Mouse (Mus musculus) forebrain, embryonic 14.5 days (tissue): ENCODE data around the gene She. TPM values are rescaled to one million over a fixed set of nuclear protein-coding genes. Genes with fewer than 3 reads are reported as not detected.

Experiments used
- ATAC-seq: fragments of 200-750 bp; cut with Nextera tagmentation; 2 replicates; pipeline ENCODE4 v1.8.0; 2017; ENCODE audit warnings: mild to moderate bottlenecking, moderate library complexity
- DNase-seq: peaks from one replicate; pipeline ENCODE4 v3.0.0-alpha.2; 2015; ENCODE audit warnings: low spot score
- H3K27ac ChIP-seq: fragments of 300-500 bp; sonication (generic); 2 replicates; pipeline ENCODE4 v1.5.1; 2014; ENCODE audit warnings: low read depth, mild to moderate bottlenecking, control low read depth, low read length, moderate library complexity
- H3K27me3 ChIP-seq: fragments of 300-500 bp; sonication (generic); replicated peaks from 2 replicates; pipeline ENCODE4 v1.6.1; 2014; ENCODE audit warnings: low read length, control low read depth, mixed read lengths; ENCODE audit not compliant: control insufficient read depth, insufficient read depth
- H3K36me3 ChIP-seq: fragments of 300-500 bp; sonication (generic); 2 replicates; pipeline ENCODE4 v1.6.1; 2014; ENCODE audit warnings: low read length, control low read depth; ENCODE audit not compliant: control insufficient read depth, insufficient read depth
- H3K4me1 ChIP-seq: fragments of 300-500 bp; sonication (generic); 2 replicates; pipeline ENCODE4 v1.6.1; 2014; ENCODE audit warnings: antibody characterized with exemption, low read length, control low read depth; ENCODE audit not compliant: control insufficient read depth, insufficient read depth
- H3K4me2 ChIP-seq: fragments of 300-500 bp; sonication (generic); 2 replicates; pipeline ENCODE4 v1.6.1; 2014; ENCODE audit warnings: mild to moderate bottlenecking, control low read depth, low read length
- H3K4me3 ChIP-seq: fragments of 300-500 bp; sonication (generic); 2 replicates; pipeline ENCODE4 v1.5.1; 2014; ENCODE audit warnings: low read depth, low read length, control low read depth
- H3K9ac ChIP-seq: fragments of 300-500 bp; sonication (generic); 2 replicates; pipeline ENCODE4 v1.6.1; 2014; ENCODE audit warnings: mild to moderate bottlenecking, low read length, control low read depth, moderate library complexity
- H3K9me3 ChIP-seq: fragments of 300-500 bp; sonication (generic); replicated peaks from 2 replicates; pipeline ENCODE4 v1.6.1; 2016; ENCODE audit warnings: low read length, control low read depth, mixed read lengths; ENCODE audit not compliant: control insufficient read depth
- whole genome bisulfite sequencing: fragments of 180-500 bp; shearing (Covaris S2); extraction: QIAGEN DNeasy Blood & Tissue Kit; methylation state at CpG from one replicate; pipeline ENCODE4 v1.1.7; 2014; 5-methylcytosine and 5-hydroxymethylcytosine counted together
- polyA plus RNA-seq: library from polyadenylated mRNA; unstranded; fragments of >200 nt; fragmentation: Nextera tagmentation; extraction: Ambion mirVana; gene quantifications from 2 replicates; pipeline ENCODE4 v1.2.1, GENCODE M21; 2014

The She gene
- polyA plus RNA-seq, 1 experiment from 2014 or later: 0.93 TPM

GRCm38 (mm10) chr3:89807881-89808280 lies 23.3 kb upstream of the She start:
- Histone ChIP-seq H3K9me3 (no peaks in the 10 kb centered on the region), H3K9ac (no peak overlapping the region), H3K4me3 (no peak overlapping the region), H3K4me1 (no peaks in the 10 kb centered on the region), H3K27ac (no peak overlapping the region), H3K4me2 (no peak overlapping the region), H3K27me3 (no peaks in the 10 kb centered on the region), H3K36me3 (no peaks in the 10 kb centered on the region)
- DNase-seq: no peak
- 85% methylated on average over 5 of the region's 5 CpGs for WGBS
- no peak for ATAC-seq

- ATAC-seq (no peak), DNase-seq (no peak)
- Histone ChIP-seq H3K4me3 (no peak overlapping the region), H3K36me3 (no peaks in the 10 kb centered on the region), H3K4me2 (no peak overlapping the region), H3K9me3 (no peaks in the 10 kb centered on the region), H3K9ac (no peak overlapping the region), H3K27ac (no peak overlapping the region), H3K4me1 (no peaks in the 10 kb centered on the region), H3K27me3 (no peaks in the 10 kb centered on the region)
- WGBS: 65% methylated on average over 9 of the region's 9 CpGs
Observed at GRCm38 (mm10) chr3:89808638-89809037, 22.5 kb upstream of the She start.

DNA sequence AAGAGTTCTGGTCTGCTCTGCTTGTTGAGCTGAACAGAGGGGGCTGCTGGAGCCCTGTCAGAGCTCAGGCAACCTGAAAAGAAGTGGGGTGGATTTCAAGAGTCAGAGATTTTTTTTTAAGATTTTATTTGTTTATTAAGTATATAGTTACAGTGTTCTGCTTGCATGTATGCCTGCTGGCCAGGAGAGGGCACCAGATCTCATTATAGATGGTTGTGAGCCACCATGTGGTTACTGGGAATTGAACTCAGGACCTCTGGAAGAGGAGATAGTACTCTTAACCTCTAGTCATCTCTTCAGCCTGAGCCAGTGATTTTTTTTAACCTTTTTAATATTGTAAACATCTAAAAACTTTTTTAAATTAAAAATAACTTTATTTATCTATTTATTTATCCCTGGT lies 20.3 kb upstream of the She start:
- Histone ChIP-seq H3K27ac (no peak overlapping the region), H3K4me2 (no peak overlapping the region), H3K4me3 (no peak overlapping the region), H3K9ac (no peak overlapping the region), H3K9me3 (no peaks in the 10 kb centered on the region), H3K27me3 (no peaks in the 10 kb centered on the region), H3K36me3 (no peaks in the 10 kb centered on the region), H3K4me1 (no peaks in the 10 kb centered on the region)
- DNase-seq (no peak), ATAC-seq (no peak)

DNA sequence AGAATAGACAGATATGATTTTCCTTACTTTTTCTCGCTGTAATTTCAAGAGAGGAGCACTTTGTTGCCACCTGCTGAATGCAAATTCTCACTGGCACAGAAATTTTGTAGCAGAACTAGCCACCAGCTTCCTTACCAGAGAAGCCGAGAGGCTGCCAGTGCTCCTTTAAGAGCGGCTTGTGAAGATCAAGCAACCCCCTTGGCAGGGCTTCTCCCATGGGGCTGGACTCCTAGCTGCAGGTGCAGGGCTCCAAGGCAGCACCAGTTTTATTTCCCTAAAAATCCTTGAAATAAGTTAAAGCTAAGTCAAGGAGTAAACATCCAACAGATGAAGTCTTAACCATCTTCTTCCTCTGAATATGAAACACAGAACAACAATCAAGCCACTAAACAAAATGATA lies 19.0 kb upstream of the She start:
- H3K9me3 ChIP-seq: no peaks in the 10 kb centered on the region
- H3K4me3 ChIP-seq: no peak overlapping the region
- H3K9ac ChIP-seq: no peak overlapping the region
- no peaks in the 10 kb centered on the region for H3K36me3 ChIP-seq
- no peaks in the 10 kb centered on the region for H3K4me1 ChIP-seq
- H3K27ac ChIP-seq: no peak overlapping the region
- 72% methylated on average over 3 of the region's 3 CpGs for WGBS
- ATAC-seq: no peak
- no peaks in the 10 kb centered on the region for H3K27me3 ChIP-seq
- no peak for DNase-seq
- no peak overlapping the region for H3K4me2 ChIP-seq

DNA sequence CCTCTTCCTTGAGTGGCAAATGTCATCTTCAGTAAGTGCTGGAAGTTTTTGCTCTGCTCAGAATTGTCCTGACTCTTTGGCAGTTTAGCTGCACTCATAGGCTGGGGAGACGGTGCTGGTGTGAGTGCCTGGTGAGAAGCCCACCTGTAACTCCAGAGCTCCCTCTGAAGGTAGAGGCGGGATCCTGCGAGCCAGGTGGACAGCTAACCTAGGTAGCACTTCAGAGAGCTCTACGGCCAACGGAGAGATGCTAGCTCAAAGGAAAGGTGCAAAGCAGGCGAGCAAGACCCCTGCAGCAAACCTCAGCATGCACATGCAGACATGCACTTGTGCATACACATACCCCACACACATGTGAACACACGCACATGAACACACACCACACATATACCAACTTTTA lies 17.1 kb upstream of the She start:
- Histone ChIP-seq H3K36me3 (no peaks in the 10 kb centered on the region), H3K4me1 (no peaks in the 10 kb centered on the region), H3K27me3 (no peaks in the 10 kb centered on the region), H3K9me3 (no peaks in the 10 kb centered on the region), H3K27ac (no peak overlapping the region), H3K4me2 (no peak overlapping the region), H3K9ac (no peak overlapping the region), H3K4me3 (no peak overlapping the region)
- 77% methylated on average over 7 of the region's 7 CpGs for WGBS
- DNase-seq: no peak
- ATAC-seq: no peak

DNA sequence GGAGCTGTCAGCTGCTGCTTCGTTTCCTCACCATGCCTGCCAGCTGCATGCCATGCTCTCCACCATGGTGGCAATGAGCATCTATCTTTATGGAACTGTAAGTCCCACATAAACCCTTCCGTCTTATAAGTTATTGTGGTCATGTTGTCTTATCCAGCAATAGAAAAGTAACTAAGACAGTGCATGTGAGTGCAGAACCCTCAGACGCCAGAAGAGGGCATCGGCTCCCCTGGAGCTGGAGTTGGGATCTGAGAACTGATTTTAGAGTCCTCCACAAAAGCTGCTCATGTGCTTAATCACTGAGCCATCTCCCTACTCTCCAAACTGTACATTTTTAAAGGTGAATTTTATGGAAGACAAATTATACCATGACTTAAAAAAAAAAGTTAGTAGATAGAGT lies 14.1 kb upstream of the She start:
- Histone ChIP-seq H3K4me3 (no peak overlapping the region), H3K9ac (no peak overlapping the region), H3K9me3 (no peaks in the 10 kb centered on the region), H3K36me3 (no peaks in the 10 kb centered on the region), H3K4me1 (no peaks in the 10 kb centered on the region), H3K4me2 (no peak overlapping the region), H3K27me3 (no peaks in the 10 kb centered on the region), H3K27ac (no peak overlapping the region)
- no peak for ATAC-seq
- WGBS: 66% methylated on average over 4 of the region's 4 CpGs
- DNase-seq: no peak

GRCm38 (mm10) chr3:89818605-89819004 lies 12.6 kb upstream of the She start:
- H3K27ac ChIP-seq: no peak overlapping the region
- ATAC-seq (no peak), DNase-seq (no peak)
- H3K4me1 ChIP-seq: no peaks in the 10 kb centered on the region
- 76% methylated on average over 3 of the region's 3 CpGs for WGBS
- no peak overlapping the region for H3K9ac ChIP-seq
- H3K36me3 ChIP-seq: no peaks in the 10 kb centered on the region
- no peak overlapping the region for H3K4me3 ChIP-seq
- no peaks in the 10 kb centered on the region for H3K9me3 ChIP-seq
- no peak overlapping the region for H3K4me2 ChIP-seq
- H3K27me3 ChIP-seq: no peaks in the 10 kb centered on the region

GRCm38 (mm10) chr3:89819897-89820296 lies 11.3 kb upstream of the She start:
- Histone ChIP-seq H3K4me3 (no peak overlapping the region), H3K27me3 (no peaks in the 10 kb centered on the region), H3K36me3 (no peaks in the 10 kb centered on the region), H3K9ac (no peak overlapping the region), H3K4me2 (no peak overlapping the region), H3K4me1 (no peaks in the 10 kb centered on the region), H3K9me3 (no peaks in the 10 kb centered on the region), H3K27ac (no peak overlapping the region)
- 77% methylated on average over 7 of the region's 7 CpGs for WGBS
- DNase-seq (no peak), ATAC-seq (no peak)

DNA sequence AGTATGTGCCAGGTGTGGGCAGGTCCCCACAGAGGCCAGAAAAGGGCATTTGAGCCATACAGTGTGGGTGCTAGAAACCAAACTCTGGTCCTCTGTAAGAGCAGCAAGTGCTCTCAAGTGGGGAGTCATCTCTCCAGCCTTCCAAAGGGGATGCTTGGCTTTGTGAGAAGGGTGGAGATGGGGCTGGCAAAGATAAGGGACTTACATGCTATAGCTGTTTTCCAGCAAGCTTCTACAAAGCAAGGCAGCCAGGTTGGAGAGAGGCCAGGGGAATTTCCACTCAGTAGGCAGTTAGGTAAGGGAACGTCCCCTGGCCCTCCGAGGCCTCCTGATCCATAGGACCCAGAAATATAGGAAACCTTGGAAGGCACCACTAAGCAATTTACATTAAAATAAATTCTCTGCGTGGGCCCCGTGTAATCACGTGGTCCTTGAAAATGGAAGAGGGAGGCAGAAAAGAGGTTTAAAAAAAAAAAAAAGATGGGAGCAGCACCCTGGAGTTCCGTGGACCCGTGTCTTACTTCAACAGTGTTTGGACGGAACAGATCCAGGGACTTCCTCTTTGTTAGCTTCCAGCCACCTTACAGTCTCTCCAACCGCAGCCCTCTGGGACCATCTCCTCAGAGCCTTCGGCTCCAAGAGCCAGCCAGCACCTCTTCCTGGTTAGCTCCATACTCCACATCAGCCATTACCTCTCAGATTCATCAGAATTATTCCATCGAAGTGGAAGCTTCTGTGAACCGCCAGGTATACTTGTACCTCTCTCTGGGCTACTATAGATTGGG lies 10.7 kb upstream of the She start:
- DNase-seq (no peak), ATAC-seq (no peak)
- Histone ChIP-seq H3K4me1 (no peaks in the 10 kb centered on the region), H3K9me3 (no peaks in the 10 kb centered on the region), H3K27me3 (no peaks in the 10 kb centered on the region), H3K9ac (no peak overlapping the region), H3K4me3 (no peak overlapping the region), H3K27ac (no peak overlapping the region), H3K36me3 (no peaks in the 10 kb centered on the region), H3K4me2 (no peak overlapping the region)
- 87% methylated on average over 12 of the region's 12 CpGs for WGBS
